Mouse (Mus musculus) spleen, postnatal 0 days (tissue): ENCODE measurements around the gene Ear14. TPM values are rescaled to one million over a fixed set of nuclear protein-coding genes. Genes with fewer than 3 reads are reported as not detected.

Experiments used
- polyA plus RNA-seq: library from polyadenylated mRNA; unstranded; fragments of >200 nt; fragmentation: Nextera tagmentation; extraction: Ambion mirVana; gene quantifications from 2 replicates; pipeline ENCODE4 v1.2.1, GENCODE M21; 2015

Gene Ear14
- polyA plus RNA-seq = not detected in 2 replicates

GRCm38 (mm10) chr14:51203115-51203514 is at the start of gene Ear14:
Gene Ear14 (plus strand): TSS chr14:51203391.

GRCm38 (mm10) chr14:51161976-51162375 is 41.2 kb upstream of the Ear14 start, which contains the start of gene Rnase2b:
Gene Rnase2b (plus strand): TSS chr14:51162260.

DNA sequence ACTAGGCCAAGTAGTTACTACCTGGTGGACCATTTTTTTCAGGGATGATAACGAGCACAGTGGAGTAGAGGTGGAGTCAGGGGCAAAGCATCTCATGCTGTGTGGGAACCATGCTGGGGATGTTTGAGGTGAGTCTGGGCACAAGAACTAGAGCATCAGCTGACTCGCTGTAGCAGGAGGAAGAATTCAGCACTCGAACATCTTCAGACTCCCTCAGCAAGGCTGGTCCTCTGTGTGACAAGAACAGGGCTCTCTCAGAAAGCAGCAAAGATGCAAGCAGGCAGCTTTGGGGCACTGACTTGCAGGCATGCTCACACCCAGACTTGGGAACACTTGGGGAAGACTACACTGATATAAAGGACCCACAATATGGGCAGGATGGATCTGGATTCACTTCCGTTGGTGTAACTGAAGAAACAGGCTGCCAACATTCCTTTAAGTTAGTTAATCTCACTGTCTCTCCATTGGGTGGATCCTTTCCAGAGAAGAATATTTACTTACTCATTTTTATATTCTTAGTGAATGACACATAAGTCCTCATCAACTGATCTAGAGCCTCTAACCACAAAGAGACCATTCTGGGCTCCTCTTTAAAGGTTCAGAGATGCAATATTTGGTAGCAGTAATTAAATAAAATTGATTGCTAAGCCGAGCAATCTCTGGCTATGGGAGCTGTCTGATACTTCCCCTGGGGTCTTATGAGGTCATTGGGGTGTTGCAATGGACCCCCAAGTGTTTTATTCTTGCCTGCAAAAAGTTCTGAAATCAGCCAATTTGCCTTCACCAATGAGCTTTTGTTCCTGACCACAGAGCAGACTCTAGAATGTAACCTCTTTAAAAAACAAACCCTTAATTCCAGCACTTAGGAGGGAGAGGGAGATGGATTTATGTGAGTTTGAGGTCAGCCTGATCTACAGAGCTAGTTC is 3.8 kb upstream of the Ear14 start, which contains the start of gene Ang2:
Ang2 (minus strand) TSS at position 51 of the 926 bp plus-strand sequence.

Other genes starting within 250 kb of the Ear14 start
- gene Pnp2, start 247.4 kb upstream of the Ear14 start, polyA plus RNA-seq = 21.4 and 25.9 TPM in 2 replicates
- 0.07 and 0.11 TPM in 2 replicates for gene Rnase10, start 195.6 kb upstream of the Ear14 start, polyA plus RNA-seq
- gene Rnase9, start 161.5 kb upstream of the Ear14 start, polyA plus RNA-seq = not detected in 2 replicates
- not detected in 2 replicates for gene Rnase11, start 153.2 kb upstream of the Ear14 start, polyA plus RNA-seq
- 4.3 and 5.3 TPM in 2 replicates for gene Rnase12, start 145.7 kb upstream of the Ear14 start, polyA plus RNA-seq
- gene Olfr750, start 129.0 kb upstream of the Ear14 start, polyA plus RNA-seq = not detected in 2 replicates
- 24.0 and 29.5 TPM in 2 replicates for gene Rnase4, start 112.3 kb upstream of the Ear14 start, polyA plus RNA-seq
- 3.8 and 4.9 TPM in 2 replicates for gene Ang, start 112.2 kb upstream of the Ear14 start, polyA plus RNA-seq
- not detected in 2 replicates for gene Eddm3b, start 89.0 kb upstream of the Ear14 start, polyA plus RNA-seq
- 17.2 and 18.7 TPM in 2 replicates for gene Rnase6, start 79.5 kb upstream of the Ear14 start, polyA plus RNA-seq
- 9.1 and 26.1 TPM in 2 replicates for gene Rnase1, start 56.6 kb upstream of the Ear14 start, polyA plus RNA-seq
- gene Rnase2b, start 41.1 kb upstream of the Ear14 start, polyA plus RNA-seq = not detected in 2 replicates
- not detected in 2 replicates for gene Ang2, start 4.2 kb upstream of the Ear14 start, polyA plus RNA-seq
- not detected in 2 replicates for gene Rnase2a, start 52.7 kb downstream of the Ear14 start, polyA plus RNA-seq
- gene Gm7247, start 158.4 kb downstream of the Ear14 start, polyA plus RNA-seq = not detected in 2 replicates
- gene Vmn2r88, start 207.4 kb downstream of the Ear14 start, polyA plus RNA-seq = not detected in 2 replicates
- not detected in 2 replicates for gene Vmn2r89, start 248.5 kb downstream of the Ear14 start, polyA plus RNA-seq